Mouse (Mus musculus) G1E (cell line): Measurements from ENCODE around the gene Dusp22. TPM values are rescaled to one million over a fixed set of nuclear protein-coding genes. Genes with fewer than 3 reads are reported as not detected.

ENCODE experiments used
- ATAC-seq: 2 replicates; pipeline ENCODE4 v1.8.0; 2016; ENCODE audit warnings: mild to moderate bottlenecking; ENCODE audit not compliant: insufficient number of reproducible peaks, poor library complexity, low FRiP score, severe bottlenecking; ENCODE audit errors: extremely low read depth
- DNase-seq: peaks from one replicate; pipeline ENCODE4 v3.0.0; 2012; ENCODE audit warnings: low spot score
- H3K27me3 ChIP-seq: 2 replicates; pipeline ENCODE4 v1.6.1; 2012; ENCODE audit warnings: mild to moderate bottlenecking, low read length, inconsistent platforms; ENCODE audit not compliant: insufficient read depth
- H3K36me3 ChIP-seq: replicated peaks from 2 replicates; pipeline ENCODE3; 2012; ENCODE audit warnings: mild to moderate bottlenecking, inconsistent platforms
- H3K4me1 ChIP-seq: 2 replicates; pipeline ENCODE4 v1.6.1; 2012; ENCODE audit warnings: low read depth, low read length, inconsistent platforms, mixed read lengths; ENCODE audit not compliant: insufficient read depth
- H3K4me3 ChIP-seq: 2 replicates; pipeline ENCODE4 v1.5.1; 2012; ENCODE audit warnings: low read depth, mild to moderate bottlenecking, inconsistent platforms, low read length, moderate library complexity, mixed read lengths
- H3K9me3 ChIP-seq: replicated peaks from 2 replicates; pipeline ENCODE4 v1.6.1; 2012; ENCODE audit warnings: inconsistent platforms
- CTCF ChIP-seq: IDR thresholded peaks from 2 replicates; pipeline ENCODE4 v1.5.1; 2012; ENCODE audit warnings: low read depth, low read length, inconsistent platforms, mixed read lengths
- GATA1 ChIP-seq: IDR thresholded peaks from 2 replicates; pipeline ENCODE4 v1.6.1; 2012; ENCODE audit warnings: borderline replicate concordance, low read length, inconsistent platforms, mixed read lengths
- GATA2 ChIP-seq: IDR thresholded peaks from 2 replicates; pipeline ENCODE4 v1.6.1; 2012; ENCODE audit warnings: low read depth, low read length, inconsistent platforms, borderline replicate concordance
- POLR2AphosphoS5 ChIP-seq: IDR thresholded peaks from 2 replicates; pipeline ENCODE4 v1.6.1; 2012; ENCODE audit warnings: low read depth, low read length, inconsistent platforms; ENCODE audit not compliant: insufficient replicate concordance
- TAL1 ChIP-seq: conservative IDR thresholded peaks from 2 replicates; pipeline ENCODE4 v1.6.1; 2012; ENCODE audit warnings: low read depth, low read length, inconsistent platforms, mixed read lengths
- polyA plus RNA-seq: library from polyadenylated mRNA; stranded (reverse); fragments of >175 nt; gene quantifications from 2 replicates; pipeline ENCODE4 v1.2.3, GENCODE M21; 2012
- total RNA-seq, 2 experiments: library from RNA; stranded (forward) in 1 of 2; stranded (reverse) in 1 of 2; fragments of 200-1000 nt in 1 of 2; fragments of >200 nt in 1 of 2; fragmentation: Nextera tagmentation in 1 of 2; gene quantifications; 2 replicates each; pipeline ENCODE4 v1.2.3; 2014 to 2017

Dusp22 gene
- total and polyA plus RNA-seq, 3 experiments, result 0.27 TPM; not detected in 2

GRCm38 (mm10) chr13:30749557-30750141, 89.8 kb downstream of the Dusp22 start:
- no peak overlapping the region for H3K4me3 ChIP-seq
- no peaks in the 10 kb centered on the region for H3K9me3 ChIP-seq
- DNase-seq (no peak), ATAC-seq (no peak)
- H3K27me3 ChIP-seq, result peaks cover 10% of the 10 kb centered on the region; the same call in 1 of the 2 replicates
- no peaks in the 10 kb centered on the region for H3K36me3 ChIP-seq
- H3K4me1 ChIP-seq, result peaks cover 4% of the 10 kb centered on the region; the same call in 1 of the 2 replicates
- no peak for TF ChIP-seq CTCF
- no peak for TF ChIP-seq GATA2
- no peak for TF ChIP-seq POLR2AphosphoS5
- no peak for TF ChIP-seq GATA1
- TF ChIP-seq TAL1, result no peak

- Histone ChIP-seq H3K27me3 (peaks cover 15% of the 10 kb centered on the region; the same call in 1 of the 2 replicates), H3K36me3 (no peaks in the 10 kb centered on the region), H3K9me3 (no peaks in the 10 kb centered on the region), H3K4me1 (peaks cover 4% of the 10 kb centered on the region; the same call in 1 of the 2 replicates), H3K4me3 (no peak overlapping the region)
- TF ChIP-seq POLR2AphosphoS5 (no peak), GATA1 (no peak), GATA2 (no peak), TAL1 (no peak), CTCF (no peak)
- no peak for ATAC-seq
- DNase-seq, result no peak
Observed at GRCm38 (mm10) chr13:30750461-30751303, 90.9 kb downstream of the Dusp22 start.

- Histone ChIP-seq H3K27me3 (peaks cover 15% of the 10 kb centered on the region; the same call in 1 of the 2 replicates), H3K36me3 (no peaks in the 10 kb centered on the region), H3K4me1 (peaks cover 4% of the 10 kb centered on the region; the same call in 1 of the 2 replicates), H3K9me3 (no peaks in the 10 kb centered on the region), H3K4me3 (no peak overlapping the region)
- no peak for TF ChIP-seq GATA1
- no peak for TF ChIP-seq GATA2
- TF ChIP-seq POLR2AphosphoS5, result no peak
- TF ChIP-seq CTCF, result no peak
- no peak for TF ChIP-seq TAL1
- DNase-seq, result no peak
- no peak for ATAC-seq
Observed at GRCm38 (mm10) chr13:30751304-30751580, 91.4 kb downstream of the Dusp22 start.

GRCm38 (mm10) chr13:30752581-30753187, 92.9 kb downstream of the Dusp22 start:
- Histone ChIP-seq H3K27me3 (peaks cover 20% of the 10 kb centered on the region; the same call in 1 of the 2 replicates), H3K36me3 (no peaks in the 10 kb centered on the region), H3K4me3 (no peak overlapping the region), H3K9me3 (no peaks in the 10 kb centered on the region), H3K4me1 (peaks cover 4% of the 10 kb centered on the region; the same call in 1 of the 2 replicates)
- no peak for ATAC-seq
- TF ChIP-seq TAL1 (no peak), GATA2 (no peak), GATA1 (no peak), CTCF (no peak), POLR2AphosphoS5 (no peak)
- DNase-seq, result no peak

GRCm38 (mm10) chr13:30753441-30753840, 93.6 kb downstream of the Dusp22 start:
- TF ChIP-seq TAL1 (no peak), GATA1 (no peak), CTCF (no peak), POLR2AphosphoS5 (no peak), GATA2 (no peak)
- H3K4me3 ChIP-seq, result no peak overlapping the region
- H3K27me3 ChIP-seq, result peaks cover 20% of the 10 kb centered on the region; the same call in 1 of the 2 replicates
- DNase-seq (no peak), ATAC-seq (no peak)
- no peaks in the 10 kb centered on the region for H3K36me3 ChIP-seq
- no peaks in the 10 kb centered on the region for H3K9me3 ChIP-seq
- peaks cover 4% of the 10 kb centered on the region; the same call in 1 of the 2 replicates for H3K4me1 ChIP-seq

GRCm38 (mm10) chr13:30754066-30754465, 94.3 kb downstream of the Dusp22 start:
- H3K36me3 ChIP-seq, result no peaks in the 10 kb centered on the region
- DNase-seq, result no peak
- H3K4me3 ChIP-seq, result no peak overlapping the region
- peaks cover 3% of the 10 kb centered on the region; the same call in 1 of the 2 replicates for H3K4me1 ChIP-seq
- TF ChIP-seq GATA1 (no peak), CTCF (no peak), GATA2 (no peak), TAL1 (no peak), POLR2AphosphoS5 (no peak)
- H3K27me3 ChIP-seq, result peaks cover 20% of the 10 kb centered on the region; the same call in 1 of the 2 replicates
- H3K9me3 ChIP-seq, result no peaks in the 10 kb centered on the region
- no peak for ATAC-seq
